Mouse (Mus musculus): ENCODE measurements around the gene Cox5a.

DNA sequence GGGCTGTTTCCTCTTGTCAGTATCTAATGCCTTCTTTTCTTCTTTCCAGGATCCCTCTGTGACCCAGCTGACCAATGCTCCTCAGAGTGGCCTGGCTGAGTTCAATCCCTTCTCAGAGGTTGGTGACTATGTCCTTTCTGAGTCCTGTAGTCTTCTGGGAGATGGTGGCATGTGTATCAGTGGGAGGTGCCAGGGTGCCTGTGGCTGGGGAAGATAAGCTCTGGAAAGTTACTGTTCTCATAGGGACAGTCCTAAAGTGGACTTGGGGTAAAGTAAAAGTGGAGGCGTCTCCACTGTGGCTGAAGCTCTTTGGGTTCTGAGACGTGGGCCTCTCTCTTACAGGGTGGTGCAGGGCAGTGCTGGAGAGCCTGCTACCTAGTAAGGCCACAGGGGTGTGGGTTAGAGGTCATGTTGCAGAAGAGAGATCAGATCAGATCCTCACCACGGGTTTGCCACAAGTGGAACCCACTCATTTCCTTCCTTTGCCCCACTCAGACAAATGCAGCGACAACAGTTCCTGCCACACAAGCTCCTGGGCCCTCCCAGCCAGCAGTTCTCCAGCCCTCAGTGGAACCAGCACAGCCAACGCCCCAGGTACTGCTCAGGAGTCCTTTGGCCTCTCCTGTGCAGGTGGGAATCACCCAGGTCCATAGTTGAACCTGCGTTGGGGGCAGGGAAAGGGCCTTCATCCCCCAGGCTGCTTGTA is 56.2 kb downstream of the Cox5a start:
- no peak for TF ChIP-seq CTCF (IDR thresholded peaks at IDR 0.05; ENCODE audit: extremely low read depth, insufficient read length, insufficient replicate concordance, low read depth, low read length)
- TF ChIP-seq POLR2A (IDR thresholded peaks at IDR 0.05; ENCODE audit: low read depth, low read length) = no peak

Measured in small intestine, adult 2 months (tissue).